Mouse (Mus musculus): ENCODE data around the gene Nkd1.

The Nkd1 gene

GRCm38 (mm10) chr8:88520985-88521527, at the start of gene Nkd1:
Gene Nkd1, plus strand, starts transcription at chr8:88521354.
- peak; percentile 36 for DNase-seq (ENCODE audit: low read depth)

- DNase-seq (ENCODE audit: low read depth): no peak
Measured at GRCm38 (mm10) chr8:88481290-88481689, 39.9 kb upstream of the Nkd1 start.

- DNase-seq (ENCODE audit: low read depth): no peak
Measured at GRCm38 (mm10) chr8:88488391-88488829, 32.7 kb upstream of the Nkd1 start.

- DNase-seq (ENCODE audit: low read depth): no peak
Measured at GRCm38 (mm10) chr8:88494076-88494475, 27.1 kb upstream of the Nkd1 start.

- no peak for DNase-seq (ENCODE audit: low read depth)
Measured at GRCm38 (mm10) chr8:88495071-88495805, 25.9 kb upstream of the Nkd1 start.

GRCm38 (mm10) chr8:88502143-88502542, 19.0 kb upstream of the Nkd1 start:
- no peak for DNase-seq (ENCODE audit: low read depth)

GRCm38 (mm10) chr8:88506981-88507380, 14.2 kb upstream of the Nkd1 start:
- no peak for DNase-seq (ENCODE audit: low read depth)

- DNase-seq (ENCODE audit: low read depth): no peak
Measured at GRCm38 (mm10) chr8:88511061-88511460, 10.1 kb upstream of the Nkd1 start.

- DNase-seq (ENCODE audit: low read depth): no peak
Measured at GRCm38 (mm10) chr8:88512094-88512794, 8.9 kb upstream of the Nkd1 start.

- no peak for DNase-seq (ENCODE audit: low read depth)
Measured at GRCm38 (mm10) chr8:88518047-88518446, 3.1 kb upstream of the Nkd1 start.

GRCm38 (mm10) chr8:88520381-88520780, 773 bp upstream of the Nkd1 start:
- no peak for DNase-seq (ENCODE audit: low read depth)

- DNase-seq (ENCODE audit: low read depth): no peak
Measured at GRCm38 (mm10) chr8:88521541-88522414, 624 bp downstream of the Nkd1 start.

- no peak for DNase-seq (ENCODE audit: low read depth)
Measured at GRCm38 (mm10) chr8:88522433-88523030, 1.4 kb downstream of the Nkd1 start.

GRCm38 (mm10) chr8:88523621-88524020, 2.5 kb downstream of the Nkd1 start:
- DNase-seq (ENCODE audit: low read depth): no peak

GRCm38 (mm10) chr8:88524132-88524531, 3.0 kb downstream of the Nkd1 start:
- DNase-seq (ENCODE audit: low read depth): no peak

- DNase-seq (ENCODE audit: low read depth): no peak
Measured at GRCm38 (mm10) chr8:88524851-88525250, 3.7 kb downstream of the Nkd1 start.

- DNase-seq (ENCODE audit: low read depth): no peak
Measured at GRCm38 (mm10) chr8:88526296-88526695, 5.1 kb downstream of the Nkd1 start.

GRCm38 (mm10) chr8:88528186-88528585, 7.0 kb downstream of the Nkd1 start:
- DNase-seq (ENCODE audit: low read depth): no peak

GRCm38 (mm10) chr8:88529798-88530197, 8.6 kb downstream of the Nkd1 start:
- no peak for DNase-seq (ENCODE audit: low read depth)

GRCm38 (mm10) chr8:88537081-88537480, 15.9 kb downstream of the Nkd1 start:
- no peak for DNase-seq (ENCODE audit: low read depth)

Measured in c-Kit-positive CD71-negative TER-119-negative erythroid progenitor cells, embryonic 14.5 days (primary cell).